Mouse (Mus musculus): ENCODE results near the gene Gm42417. TPM values are rescaled to one million over a fixed set of nuclear protein-coding genes. Genes with fewer than 3 reads are reported as not detected.

The Gm42417 gene
- polyA plus RNA-seq, 1 experiment from 2014 or later = not detected

GRCm38 (mm10) chr1:36535477-36536396, 3.5 kb downstream of the Gm42417 start:
- H3K36me3 ChIP-seq (replicated peaks) = peaks cover 49% of the 10 kb centered on the region
- no peaks in the 10 kb centered on the region for H3K9me3 ChIP-seq
- DNase-seq (ENCODE audit: extremely low spot score, low spot score) = no peak
- H3K27ac ChIP-seq = 0 out of 2 replicates have a peak overlapping the region, but pooled peaks have one; percentile 3
- H3K27me3 ChIP-seq (ENCODE audit: poor library complexity, severe bottlenecking) = no peaks in the 10 kb centered on the region
- peaks cover 6% of the 10 kb centered on the region; the same call in 1 of the 2 replicates for H3K4me1 ChIP-seq
- WGBS = 86% methylated on average over 11 of the region's 11 CpGs
- H3K4me3 ChIP-seq = no peak overlapping the region

- H3K36me3 ChIP-seq (replicated peaks) = peaks cover 42% of the 10 kb centered on the region
- H3K27ac ChIP-seq = no peak overlapping the region
- no peaks in the 10 kb centered on the region for H3K9me3 ChIP-seq
- 86% methylated on average over 6 of the region's 6 CpGs for WGBS
- DNase-seq (ENCODE audit: extremely low spot score, low spot score) = no peak
- no peak overlapping the region for H3K4me3 ChIP-seq
- H3K27me3 ChIP-seq (ENCODE audit: poor library complexity, severe bottlenecking) = no peaks in the 10 kb centered on the region
- peaks cover 6% of the 10 kb centered on the region; the same call in 1 of the 2 replicates for H3K4me1 ChIP-seq
These were observed 4.6 kb downstream of the Gm42417 start for GRCm38 (mm10) chr1:36534595-36535058.

- Histone ChIP-seq H3K4me3 (no peak overlapping the region), H3K9me3 (no peaks in the 10 kb centered on the region), H3K36me3 (replicated peaks) (peaks cover 31% of the 10 kb centered on the region), H3K27ac (no peak overlapping the region), H3K4me1 (peaks cover 6% of the 10 kb centered on the region; the same call in 1 of the 2 replicates), H3K27me3 (ENCODE audit: poor library complexity, severe bottlenecking) (no peaks in the 10 kb centered on the region)
- WGBS = 81% methylated on average over 6 of the region's 6 CpGs
- DNase-seq (ENCODE audit: extremely low spot score, low spot score) = no peak
These were observed 5.7 kb downstream of the Gm42417 start for GRCm38 (mm10) chr1:36533546-36533945.

GRCm38 (mm10) chr1:36531461-36531860, 7.8 kb downstream of the Gm42417 start:
- Histone ChIP-seq H3K4me1 (0 out of 2 replicates have a peak, but pooled peaks cover 2% of the 10 kb centered on the region), H3K27me3 (ENCODE audit: poor library complexity, severe bottlenecking) (no peaks in the 10 kb centered on the region), H3K27ac (no peak overlapping the region), H3K4me3 (no peak overlapping the region), H3K9me3 (no peaks in the 10 kb centered on the region), H3K36me3 (replicated peaks) (peaks cover 32% of the 10 kb centered on the region)
- 94% methylated on average over 12 of the region's 12 CpGs for WGBS
- no peak for DNase-seq (ENCODE audit: extremely low spot score, low spot score)

GRCm38 (mm10) chr1:36530962-36531361, 8.3 kb downstream of the Gm42417 start:
- H3K36me3 ChIP-seq (replicated peaks) = peaks cover 34% of the 10 kb centered on the region
- H3K27me3 ChIP-seq (ENCODE audit: poor library complexity, severe bottlenecking) = no peaks in the 10 kb centered on the region
- no peaks in the 10 kb centered on the region for H3K9me3 ChIP-seq
- DNase-seq (ENCODE audit: extremely low spot score, low spot score) = no peak
- 93% methylated on average over 7 of the region's 7 CpGs for WGBS
- H3K27ac ChIP-seq = no peak overlapping the region
- H3K4me1 ChIP-seq = no peaks in the 10 kb centered on the region
- no peak overlapping the region for H3K4me3 ChIP-seq

- no peaks in the 10 kb centered on the region for H3K27me3 ChIP-seq (ENCODE audit: poor library complexity, severe bottlenecking)
- no peak overlapping the region for H3K4me3 ChIP-seq
- peaks cover 38% of the 10 kb centered on the region for H3K36me3 ChIP-seq (replicated peaks)
- no peaks in the 10 kb centered on the region for H3K4me1 ChIP-seq
- no peaks in the 10 kb centered on the region for H3K9me3 ChIP-seq
- WGBS = 85% methylated on average over 8 of the region's 8 CpGs
- no peak for DNase-seq (ENCODE audit: extremely low spot score, low spot score)
- H3K27ac ChIP-seq = no peak overlapping the region
These were observed 8.7 kb downstream of the Gm42417 start for GRCm38 (mm10) chr1:36530485-36530884.

GRCm38 (mm10) chr1:36529875-36530274, 9.4 kb downstream of the Gm42417 start:
- no peak overlapping the region for H3K4me3 ChIP-seq
- no peak overlapping the region for H3K27ac ChIP-seq
- WGBS = 95% methylated on average over 4 of the region's 4 CpGs
- H3K4me1 ChIP-seq = no peaks in the 10 kb centered on the region
- H3K27me3 ChIP-seq (ENCODE audit: poor library complexity, severe bottlenecking) = no peaks in the 10 kb centered on the region
- H3K9me3 ChIP-seq = no peaks in the 10 kb centered on the region
- peaks cover 44% of the 10 kb centered on the region for H3K36me3 ChIP-seq (replicated peaks)
- no peak for DNase-seq (ENCODE audit: extremely low spot score, low spot score)

GRCm38 (mm10) chr1:36529274-36529673, 10.0 kb downstream of the Gm42417 start:
- H3K27ac ChIP-seq = no peak overlapping the region
- no peak overlapping the region for H3K4me3 ChIP-seq
- H3K36me3 ChIP-seq (replicated peaks) = peaks cover 50% of the 10 kb centered on the region
- H3K9me3 ChIP-seq = no peaks in the 10 kb centered on the region
- WGBS = 93% methylated on average over 4 of the region's 4 CpGs
- no peaks in the 10 kb centered on the region for H3K4me1 ChIP-seq
- DNase-seq (ENCODE audit: extremely low spot score, low spot score) = no peak
- no peaks in the 10 kb centered on the region for H3K27me3 ChIP-seq (ENCODE audit: poor library complexity, severe bottlenecking)

- H3K36me3 ChIP-seq (replicated peaks) = peaks cover 60% of the 10 kb centered on the region
- no peak for DNase-seq (ENCODE audit: extremely low spot score, low spot score)
- H3K27ac ChIP-seq = no peak overlapping the region
- no peaks in the 10 kb centered on the region for H3K4me1 ChIP-seq
- no peaks in the 10 kb centered on the region for H3K27me3 ChIP-seq (ENCODE audit: poor library complexity, severe bottlenecking)
- H3K4me3 ChIP-seq = no peak overlapping the region
- no peaks in the 10 kb centered on the region for H3K9me3 ChIP-seq
- 72% methylated on average over 1 of the region's 1 CpGs for WGBS
These were observed 10.9 kb downstream of the Gm42417 start for GRCm38 (mm10) chr1:36528351-36528750.

GRCm38 (mm10) chr1:36526903-36527302, 12.3 kb downstream of the Gm42417 start:
- Histone ChIP-seq H3K4me1 (no peaks in the 10 kb centered on the region), H3K4me3 (no peak overlapping the region), H3K27me3 (ENCODE audit: poor library complexity, severe bottlenecking) (no peaks in the 10 kb centered on the region), H3K27ac (no peak overlapping the region), H3K36me3 (replicated peaks) (peaks cover 68% of the 10 kb centered on the region), H3K9me3 (no peaks in the 10 kb centered on the region)
- no peak for DNase-seq (ENCODE audit: extremely low spot score, low spot score)
- 93% methylated on average over 10 of the region's 10 CpGs for WGBS

- Histone ChIP-seq H3K27me3 (ENCODE audit: poor library complexity, severe bottlenecking) (no peaks in the 10 kb centered on the region), H3K27ac (no peak overlapping the region), H3K4me3 (no peak overlapping the region), H3K9me3 (no peaks in the 10 kb centered on the region), H3K36me3 (replicated peaks) (peaks cover 70% of the 10 kb centered on the region), H3K4me1 (no peaks in the 10 kb centered on the region)
- 88% methylated on average over 12 of the region's 12 CpGs for WGBS
- no peak for DNase-seq (ENCODE audit: extremely low spot score, low spot score)
These were observed 13.5 kb downstream of the Gm42417 start for GRCm38 (mm10) chr1:36525774-36526173.

GRCm38 (mm10) chr1:36524058-36524457, 15.2 kb downstream of the Gm42417 start:
- Histone ChIP-seq H3K9me3 (no peaks in the 10 kb centered on the region), H3K4me3 (no peak overlapping the region), H3K4me1 (no peaks in the 10 kb centered on the region), H3K27me3 (ENCODE audit: poor library complexity, severe bottlenecking) (no peaks in the 10 kb centered on the region), H3K36me3 (replicated peaks) (peaks cover 83% of the 10 kb centered on the region), H3K27ac (no peak overlapping the region)
- DNase-seq (ENCODE audit: extremely low spot score, low spot score) = no peak
- 94% methylated on average over 5 of the region's 5 CpGs for WGBS

- DNase-seq (ENCODE audit: extremely low spot score, low spot score) = no peak
- Histone ChIP-seq H3K27ac (no peak overlapping the region), H3K9me3 (no peaks in the 10 kb centered on the region), H3K36me3 (replicated peaks) (peaks cover 89% of the 10 kb centered on the region), H3K4me1 (no peaks in the 10 kb centered on the region), H3K4me3 (no peak overlapping the region), H3K27me3 (ENCODE audit: poor library complexity, severe bottlenecking) (no peaks in the 10 kb centered on the region)
- WGBS = 91% methylated on average over 9 of the region's 9 CpGs
These were observed 15.8 kb downstream of the Gm42417 start for GRCm38 (mm10) chr1:36523332-36524013.

All from forebrain, embryonic 10.5 days (tissue).